Mouse (Mus musculus): Measurements from ENCODE around the gene Mrpl11.

GRCm38 (mm10) chr19:4992904-4993303 is 31.0 kb downstream of the Mrpl11 start:
- no peak for TF ChIP-seq POLR2A (IDR thresholded peaks at IDR 0.05; ENCODE audit: borderline replicate concordance, low read depth, low read length)
- TF ChIP-seq CTCF (IDR thresholded peaks at IDR 0.05; ENCODE audit: low read depth, low read length), result no peak
